In genomic region chr11:5257151-5257862, GRCm38 (mm10) we compare ENCODE assay signal across 12 mouse cellular contexts. TPM values are rescaled to one million over a fixed set of nuclear protein-coding genes. Genes with fewer than 3 reads are reported as not detected.
DNase-seq lines count a peak whose midpoint lies in the region; ATAC-seq and TF ChIP-seq lines count a peak whose summit lies in the region.
"Had no signal": no experiment of that assay in that cellular context is flagged by ENCODE, and none has a peak within 500 bp of the region (broad histone marks: within the 10 kb centered on the region; RNA-seq: fewer than 3 reads in every experiment).

No protein-coding gene starts in this region.

- TF ChIP-seq CTCF in layer of hippocampus, adult 2 months (conservative IDR thresholded peaks at IDR 0.05): peak; percentile 53
- 0 out of 2 replicates have a peak, but pooled peaks have one; percentile 12 for TF ChIP-seq CTCF in cortical plate, adult 2 months (IDR thresholded peaks at IDR 0.05; ENCODE audit: extremely low read depth, insufficient read depth, low read length)
- TF ChIP-seq CTCF in kidney, adult 2 months (conservative IDR thresholded peaks at IDR 0.05; ENCODE audit: insufficient read depth, insufficient read length, low read depth, low read length): no peak

- no peaks in the 10 kb centered on the region for H3K36me3 ChIP-seq in kidney, adult 2 months (ENCODE audit: control insufficient read depth, insufficient read depth, low read length)
- H3K36me3 ChIP-seq in stomach, embryonic 16.5 days (ENCODE audit: control insufficient read depth, insufficient read depth, low read length): no peaks in the 10 kb centered on the region
- H3K36me3 ChIP-seq: hindbrain, embryonic 15.5 days; stomach, embryonic 15.5 days had no signal

- H3K9ac ChIP-seq in stomach, embryonic 16.5 days (ENCODE audit: low read length): no peak overlapping the region
- H3K9ac ChIP-seq: hindbrain, embryonic 15.5 days; liver, postnatal 0 days; stomach, embryonic 15.5 days had no signal

- no peak overlapping the region for H3K4me3 ChIP-seq in layer of hippocampus, adult 2 months
- H3K4me3 ChIP-seq in cortical plate, adult 2 months (ENCODE audit: insufficient read depth, low read length): no peak overlapping the region
- no peak overlapping the region for H3K4me3 ChIP-seq in kidney, adult 2 months (ENCODE audit: insufficient read depth, low read depth, low read length)
- no peak overlapping the region for H3K4me3 ChIP-seq in stomach, embryonic 16.5 days (replicated peaks; ENCODE audit: low read length)
- H3K4me3 ChIP-seq: hindbrain, embryonic 15.5 days; stomach, embryonic 15.5 days had no signal

- no peak for DNase-seq in layer of hippocampus, adult 2 months (ENCODE audit: low spot score in 2 of 2)
- no peak for DNase-seq in layer of hippocampus, adult 8-10 months (ENCODE audit: low spot score in 2 of 2)
- DNase-seq in kidney, adult 2 months: peak; percentile 68
- no peak for DNase-seq in adrenal gland, adult 2 months
- no peak for DNase-seq in right cerebral cortex, postnatal 14 days
- DNase-seq: gastrocnemius, postnatal 25 days; liver, postnatal 0 days; right cerebral cortex, adult 18-20 months had no signal

- 62% methylated on average over 13 of the region's 13 CpGs for WGBS in kidney, adult 2 months
- WGBS in stomach, embryonic 16.5 days: 74% methylated on average over 13 of the region's 13 CpGs

- ATAC-seq in stomach, embryonic 16.5 days (ENCODE audit: insufficient read depth, low FRiP score): no peak
- ATAC-seq: liver, postnatal 0 days had no signal

- no peak overlapping the region for H3K27ac ChIP-seq in layer of hippocampus, adult 2 months
- no peak overlapping the region for H3K27ac ChIP-seq in cortical plate, adult 2 months (ENCODE audit: insufficient read depth, low read length)
- peak overlapping the region; percentile 53 for H3K27ac ChIP-seq in kidney, adult 2 months (ENCODE audit: insufficient read depth, low read depth, low read length)
- 0 out of 2 replicates have a peak overlapping the region, but pooled peaks have one; percentile 56 for H3K27ac ChIP-seq in stomach, embryonic 16.5 days (ENCODE audit: low read length)

- H3K27me3 ChIP-seq in kidney, adult 2 months (replicated peaks; ENCODE audit: control insufficient read depth, insufficient read depth, low read length): no peaks in the 10 kb centered on the region
- no peaks in the 10 kb centered on the region for H3K27me3 ChIP-seq in stomach, embryonic 16.5 days (ENCODE audit: control insufficient read depth, insufficient read depth, low read length)
- H3K27me3 ChIP-seq: hindbrain, embryonic 15.5 days; stomach, embryonic 15.5 days had no signal

- no peaks in the 10 kb centered on the region for H3K9me3 ChIP-seq in stomach, embryonic 16.5 days (replicated peaks; ENCODE audit: control insufficient read depth, low read length)
- H3K9me3 ChIP-seq: hindbrain, embryonic 15.5 days; stomach, embryonic 15.5 days had no signal

- no peak overlapping the region for H3K4me2 ChIP-seq in stomach, embryonic 16.5 days (ENCODE audit: low read depth, low read length)
- H3K4me2 ChIP-seq: hindbrain, embryonic 15.5 days; stomach, embryonic 15.5 days had no signal

- H3K4me1 ChIP-seq in cortical plate, adult 2 months (ENCODE audit: control insufficient read depth, insufficient read depth, low read length): peaks cover 1% of the 10 kb centered on the region; the same call in 1 of the 2 replicates
- peaks cover 6% of the 10 kb centered on the region; the same call in 1 of the 2 replicates for H3K4me1 ChIP-seq in kidney, adult 2 months (ENCODE audit: control insufficient read depth, insufficient read depth, low read length)
- peaks cover 25% of the 10 kb centered on the region for H3K4me1 ChIP-seq in stomach, embryonic 16.5 days (ENCODE audit: control insufficient read depth, insufficient read depth, low read length)

- TF ChIP-seq POLR2A in cortical plate, adult 2 months (IDR thresholded peaks at IDR 0.05; ENCODE audit: extremely low read depth, insufficient read depth, low read length): no peak
- TF ChIP-seq POLR2A in kidney, adult 2 months (IDR thresholded peaks at IDR 0.05; ENCODE audit: low read depth, low read length): no peak

RNA-seq across cellular contexts. Expression of gene Kremen1, which starts 4.1 kb away (rescaled TPM):
- 10 to 100 TPM; 14.7 to 14.8 TPM for total RNA-seq in layer of hippocampus, adult 2 months (2021)
- 10 to 100 TPM; 13.5 to 15.6 (median 14.9) TPM for total RNA-seq in layer of hippocampus, adult 8-10 months (2022)
- polyA plus RNA-seq in cortical plate, adult 2 months (2012; rRNA removed): 10.4 and 10.6 TPM in 2 replicates
- polyA plus RNA-seq in kidney, adult 2 months (2012; rRNA removed): 21.6 and 22.7 TPM in 2 replicates
- polyA plus RNA-seq in stomach, embryonic 16.5 days (2015; fragmentation: Nextera tagmentation; extraction: Ambion mirVana): 24.0 and 26.2 TPM in 2 replicates
- 10 to 100 TPM; 15.8 to 24.6 TPM for total RNA-seq in adrenal gland, adult 2 months (2021)
- 17.4 and 17.8 TPM in 2 replicates for polyA plus RNA-seq in adrenal gland, adult 2 months (2012; rRNA removed)

Comparison
In these comparisons a context has a peak if more than half of its experiments do, and no peak if none do; other contexts are left out.
1. H3K27ac ChIP-seq: peak in kidney, adult 2 months (single experiment) and stomach, embryonic 16.5 days (single experiment); none in layer of hippocampus, adult 2 months (single experiment) and cortical plate, adult 2 months (single experiment).